10 mouse cellular contexts compared by ENCODE assay signal in the genomic region with DNA sequence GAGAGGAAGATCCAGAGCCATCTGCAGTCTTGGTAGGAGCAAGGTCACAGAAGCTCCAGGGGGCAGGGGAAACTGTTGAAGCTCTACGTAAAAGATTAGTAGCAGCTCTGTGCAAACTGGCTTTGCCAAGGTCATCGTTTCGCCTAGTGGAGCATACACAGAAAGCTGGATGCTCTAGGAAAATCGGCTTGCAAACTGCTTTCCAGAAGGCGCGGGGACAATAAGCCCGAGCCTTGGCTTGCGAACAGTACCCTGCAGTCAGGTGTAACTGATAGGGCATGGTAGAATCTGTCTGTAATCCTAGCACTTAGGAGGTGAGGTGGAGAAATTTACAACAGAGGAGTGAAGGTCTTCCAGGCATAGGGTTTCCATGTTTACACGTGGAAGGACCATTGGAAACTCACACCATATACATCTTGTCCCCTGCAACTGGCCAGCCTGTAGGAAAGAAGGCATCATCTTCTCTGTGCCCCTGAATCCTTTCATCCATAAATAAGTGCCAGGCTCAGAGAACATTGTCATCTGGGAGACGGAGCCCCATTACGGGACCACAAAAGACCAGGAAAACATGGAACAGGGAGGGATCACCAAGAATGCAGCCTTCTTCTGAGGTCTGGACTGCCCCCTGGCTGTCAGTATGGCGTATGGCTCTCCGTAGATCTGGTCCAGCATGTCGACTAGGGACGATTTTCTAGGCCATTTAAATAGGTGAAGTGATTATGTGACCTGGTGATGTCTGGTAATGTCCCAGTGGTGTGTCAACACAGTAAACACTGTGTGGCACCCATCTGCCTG.
DNase-seq lines count a peak whose midpoint lies in the region; ATAC-seq and TF ChIP-seq lines count a peak whose summit lies in the region.
"Had no signal": no experiment of that assay in that cellular context is flagged by ENCODE, and none has a peak within 500 bp of the region (broad histone marks: within the 10 kb centered on the region; RNA-seq: fewer than 3 reads in every experiment).

No protein-coding gene starts in this region.

- TF ChIP-seq POLR2A in cortical plate, adult 2 months (IDR thresholded peaks at IDR 0.05; ENCODE audit: extremely low read depth, insufficient read depth, low read length), result no peak

- intact Hi-C loops in heart, postnatal 36 days (cut with DNase I), result no loop called here
- intact Hi-C loops in gastrocnemius, postnatal 36 days (cut with DNase I), result no loop called here

- WGBS in heart, postnatal 0 days, result 71% methylated on average over 15 of the region's 15 CpGs

- no peaks in the 10 kb centered on the region for H3K9me3 ChIP-seq in heart, postnatal 0 days (replicated peaks; ENCODE audit: control insufficient read depth, low read length)
- H3K9me3 ChIP-seq: heart, embryonic 15.5 days had no signal

- H3K4me1 ChIP-seq in heart, postnatal 0 days (ENCODE audit: control insufficient read depth, insufficient read depth), result no peaks in the 10 kb centered on the region
- peaks cover 5% of the 10 kb centered on the region; the same call in 1 of the 2 replicates for H3K4me1 ChIP-seq in cortical plate, adult 2 months (ENCODE audit: control insufficient read depth, insufficient read depth, low read length)

- H3K9ac ChIP-seq in heart, postnatal 0 days (replicated peaks; ENCODE audit: low read depth, low read length), result no peak overlapping the region
- H3K9ac ChIP-seq: heart, embryonic 15.5 days had no signal

- no peak overlapping the region for H3K4me3 ChIP-seq in heart, postnatal 0 days (ENCODE audit: low read depth, low read length)
- no peak overlapping the region for H3K4me3 ChIP-seq in cortical plate, adult 2 months (ENCODE audit: insufficient read depth, low read length)
- H3K4me3 ChIP-seq: heart, embryonic 15.5 days; myocyte had no signal

- no peak overlapping the region for H3K27ac ChIP-seq in heart, postnatal 0 days (ENCODE audit: low read depth)
- H3K27ac ChIP-seq in cortical plate, adult 2 months (ENCODE audit: insufficient read depth, low read length), result no peak overlapping the region; the same call in 1 of the 2 replicates
- H3K27ac ChIP-seq: heart, embryonic 15.5 days had no signal

- H3K4me2 ChIP-seq in heart, postnatal 0 days (ENCODE audit: low read depth, low read length), result no peak overlapping the region
- H3K4me2 ChIP-seq: heart, embryonic 15.5 days had no signal

- TF ChIP-seq CTCF in heart, postnatal 0 days (IDR thresholded peaks at IDR 0.05; ENCODE audit: low read depth), result peak; percentile 62
- TF ChIP-seq CTCF in cortical plate, adult 2 months (IDR thresholded peaks at IDR 0.05; ENCODE audit: extremely low read depth, insufficient read depth, low read length), result peak; percentile 56

- DNase-seq in heart, postnatal 0 days (ENCODE audit: low spot score), result no peak
- no peak for DNase-seq in heart, postnatal 36 days
- peak; percentile 38 for DNase-seq in ES-CJ7 (ENCODE audit: low read depth, low spot score)
- DNase-seq in mesoderm, embryonic 11.5 days (ENCODE audit: low read depth, low spot score), result peak; percentile 29
- DNase-seq in T-cell, adult 2 months (ENCODE audit: low spot score), result no peak
- DNase-seq in gastrocnemius, postnatal 36 days, result no peak

- no peak for ATAC-seq in heart, postnatal 0 days (ENCODE audit: insufficient read depth, low read depth)
- ATAC-seq in erythroid progenitor cell, adult 5-6 weeks (replicated peaks; ENCODE audit: low FRiP score, poor library complexity, severe bottlenecking), result no peak

- H3K36me3 ChIP-seq in heart, postnatal 0 days (replicated peaks; ENCODE audit: control insufficient read depth, insufficient read depth, low read length), result no peaks in the 10 kb centered on the region
- H3K36me3 ChIP-seq: heart, embryonic 15.5 days had no signal

- no peaks in the 10 kb centered on the region for H3K27me3 ChIP-seq in heart, postnatal 0 days (ENCODE audit: control insufficient read depth, insufficient read depth, low read length)
- H3K27me3 ChIP-seq: heart, embryonic 15.5 days had no signal

- TF ChIP-seq EP300 in heart, postnatal 0 days (IDR thresholded peaks at IDR 0.05; ENCODE audit: low read depth), result no peak

Comparison
In these comparisons a context has a peak if more than half of its experiments do, and no peak if none do; other contexts are left out.
1. DNase-seq: peak in ES-CJ7 (single experiment) and mesoderm, embryonic 11.5 days (single experiment); none in heart, postnatal 0 days (single experiment), heart, postnatal 36 days (0 of 2), T-cell, adult 2 months (single experiment) and gastrocnemius, postnatal 36 days (0 of 2).